28 mouse cellular contexts compared by ENCODE assay signal in genomic region chr9:122998406-122999192, GRCm38 (mm10). TPM values are rescaled to one million over a fixed set of nuclear protein-coding genes. Genes with fewer than 3 reads are reported as not detected.
DNase-seq lines count a peak whose midpoint lies in the region; ATAC-seq and TF ChIP-seq lines count a peak whose summit lies in the region.
"Had no signal": no experiment of that assay in that cellular context is flagged by ENCODE, and none has a peak within 500 bp of the region (broad histone marks: within the 10 kb centered on the region; RNA-seq: fewer than 3 reads in every experiment).

No protein-coding gene starts in this region.

- TF ChIP-seq CTCF in thymus, adult 2 months (IDR thresholded peaks at IDR 0.05; ENCODE audit: borderline replicate concordance, control insufficient read depth, extremely low read depth, insufficient read depth, low read length, poor library complexity) = no peak
- no peak for TF ChIP-seq CTCF in intestine, postnatal 0 days (IDR thresholded peaks at IDR 0.05; ENCODE audit: low read depth)

- no peak for TF ChIP-seq POLR2A in thymus, adult 2 months (IDR thresholded peaks at IDR 0.05; ENCODE audit: control insufficient read depth, extremely low read depth, insufficient read depth, low read length, poor library complexity)

- H3K4me3 ChIP-seq in thymus, adult 2 months (ENCODE audit: control insufficient read depth, insufficient read depth, low read length) = no peak overlapping the region
- H3K4me3 ChIP-seq in intestine, postnatal 0 days (ENCODE audit: low read depth, low read length) = no peak overlapping the region
- H3K4me3 ChIP-seq: erythroblast, embryonic 14.5 days; forebrain, embryonic 12.5 days; intestine, embryonic 15.5 days; limb, embryonic 13.5 days; lung, embryonic 15.5 days; midbrain, embryonic 13.5 days; stomach, embryonic 15.5 days had no signal

- peaks cover 67% of the 10 kb centered on the region for H3K36me3 ChIP-seq in thymus, adult 2 months (ENCODE audit: control insufficient read depth, insufficient read depth, low read length)
- H3K36me3 ChIP-seq in intestine, postnatal 0 days (ENCODE audit: control insufficient read depth, insufficient read depth) = peaks cover 42% of the 10 kb centered on the region

- H3K27me3 ChIP-seq in thymus, adult 2 months (ENCODE audit: control insufficient read depth, insufficient read depth, low read length) = no peaks in the 10 kb centered on the region
- no peaks in the 10 kb centered on the region for H3K27me3 ChIP-seq in intestine, postnatal 0 days (replicated peaks; ENCODE audit: control insufficient read depth, insufficient read depth, low read length)
- H3K27me3 ChIP-seq: forebrain, embryonic 12.5 days; intestine, embryonic 15.5 days; limb, embryonic 13.5 days; lung, embryonic 15.5 days; midbrain, embryonic 13.5 days; Patski; stomach, embryonic 15.5 days had no signal

- no peak overlapping the region for H3K9ac ChIP-seq in intestine, postnatal 0 days (ENCODE audit: low read depth, low read length)
- H3K9ac ChIP-seq: forebrain, embryonic 12.5 days; hindbrain, embryonic 14.5 days; intestine, embryonic 15.5 days; limb, embryonic 13.5 days; lung, embryonic 15.5 days; midbrain, embryonic 13.5 days; stomach, embryonic 15.5 days had no signal

- H3K27ac ChIP-seq in thymus, adult 2 months (ENCODE audit: control insufficient read depth, insufficient read depth, low read length) = peak overlapping the region; percentile 16; the same call in 1 of the 2 replicates
- no peak overlapping the region for H3K27ac ChIP-seq in intestine, postnatal 0 days (ENCODE audit: low read depth, low read length)
- H3K27ac ChIP-seq: forebrain, embryonic 12.5 days; hindbrain, embryonic 14.5 days; intestine, embryonic 15.5 days; kidney, postnatal 0 days; limb, embryonic 13.5 days; lung, embryonic 15.5 days; midbrain, embryonic 13.5 days; stomach, embryonic 15.5 days had no signal

- WGBS in thymus, adult 2 months = 20% methylated on average over 10 of the region's 10 CpGs
- WGBS in intestine, postnatal 0 days = 93% methylated on average over 10 of the region's 10 CpGs

- no peaks in the 10 kb centered on the region for H3K9me3 ChIP-seq in intestine, postnatal 0 days (ENCODE audit: control insufficient read depth)
- H3K9me3 ChIP-seq: forebrain, embryonic 12.5 days; intestine, embryonic 15.5 days; limb, embryonic 13.5 days; lung, embryonic 15.5 days; midbrain, embryonic 13.5 days; stomach, embryonic 15.5 days had no signal

- H3K4me2 ChIP-seq in intestine, postnatal 0 days (replicated peaks; ENCODE audit: low read depth) = no peak overlapping the region
- H3K4me2 ChIP-seq: forebrain, embryonic 12.5 days; hindbrain, embryonic 14.5 days; intestine, embryonic 15.5 days; limb, embryonic 13.5 days; liver, embryonic 11.5 days; lung, embryonic 15.5 days; midbrain, embryonic 13.5 days; stomach, embryonic 15.5 days had no signal

- ATAC-seq in common myeloid progenitor, adult 5-6 weeks (replicated peaks; ENCODE audit: low read depth, poor library complexity, severe bottlenecking) = peak; percentile 84
- ATAC-seq in megakaryocyte progenitor cell, adult 5-6 weeks (replicated peaks; ENCODE audit: poor library complexity) = 0 out of 2 replicates have a peak, but pooled peaks have one; percentile 9
- ATAC-seq in intestine, postnatal 0 days = no peak
- ATAC-seq: intestine, embryonic 15.5 days; midbrain, embryonic 13.5 days; Patski had no signal

- H3K4me1 ChIP-seq in thymus, adult 2 months (replicated peaks; ENCODE audit: control insufficient read depth, insufficient read depth, low read length) = peaks cover 3% of the 10 kb centered on the region; the same call in 1 of the 2 replicates
- H3K4me1 ChIP-seq in intestine, postnatal 0 days (replicated peaks; ENCODE audit: control insufficient read depth, insufficient read depth, low read length) = no peaks in the 10 kb centered on the region
- H3K4me1 ChIP-seq: forebrain, embryonic 12.5 days; intestine, embryonic 15.5 days; limb, embryonic 13.5 days; lung, embryonic 15.5 days; midbrain, embryonic 13.5 days; stomach, embryonic 15.5 days had no signal

- DNase-seq in thymus, adult 2 months = no peak
- DNase-seq in thymus, adult 18-20 months = no peak
- no peak for DNase-seq in right cerebral cortex, adult 18-20 months
- DNase-seq in adrenal gland, postnatal 25 days = no peak
- DNase-seq in layer of hippocampus, postnatal 36 days = no peak
- DNase-seq: adrenal gland, postnatal 14 days; cerebellum, adult 11-12 months; cerebellum, adult 9-11 months; gastrocnemius, postnatal 10 days; heart, postnatal 36 days; kidney, adult 8-10 months; right cerebral cortex, postnatal 14 days; thymus, postnatal 25 days had no signal

RNA-seq across cellular contexts. Expression of gene Tmem42, which starts 22.5 kb away (rescaled TPM):
- 15.7 and 18.5 TPM in 2 replicates for polyA plus RNA-seq in thymus, adult 2 months (2012; rRNA removed)
- total RNA-seq in common myeloid progenitor, adult 5-6 weeks (2017) = 10.7 and 11.3 TPM in 2 replicates
- 12.7 and 15.7 TPM in 2 replicates for total RNA-seq in megakaryocyte progenitor cell, adult 5-6 weeks (2015)
- 8.5 and 8.7 TPM in 2 replicates for total RNA-seq in megakaryocyte progenitor cell, adult 5-6 weeks (2017)
- total RNA-seq in adrenal gland, postnatal 25 days (2021) = 21.7 and 25.2 TPM in 2 replicates
- total RNA-seq in layer of hippocampus, postnatal 36 days (2021) = 10 to 100 TPM; 21.9 to 22.7 TPM
- polyA plus RNA-seq in intestine, postnatal 0 days (2015; fragmentation: Nextera tagmentation; extraction: Ambion mirVana) = 25.9 and 26.2 TPM in 2 replicates

RNA-seq across cellular contexts. Expression of gene Tgm4, which starts 35.9 kb away (rescaled TPM):
- polyA plus RNA-seq in thymus, adult 2 months (2012; rRNA removed) = 0.18 and 0.36 TPM in 2 replicates
- total RNA-seq in common myeloid progenitor, adult 5-6 weeks (2017) = 0.09 TPM in 1 of 2 replicates, not detected in the other
- not detected in 2 replicates for total RNA-seq in megakaryocyte progenitor cell, adult 5-6 weeks (2015)
- total RNA-seq in megakaryocyte progenitor cell, adult 5-6 weeks (2017) = 0.04 TPM in 1 of 2 replicates, not detected in the other
- total RNA-seq in adrenal gland, postnatal 25 days (2021) = 0.86 and 2.1 TPM in 2 replicates
- 1 to 10 TPM; 1.9 to 2.9 TPM for total RNA-seq in layer of hippocampus, postnatal 36 days (2021)
- 0.21 TPM in 1 of 2 replicates, not detected in the other for polyA plus RNA-seq in intestine, postnatal 0 days (2015; fragmentation: Nextera tagmentation; extraction: Ambion mirVana)
- total RNA-seq: heart, postnatal 36 days had no signal
- polyA plus RNA-seq: kidney, postnatal 0 days; small intestine, adult 2 months had no signal

RNA-seq across cellular contexts. Expression of gene Kif15, which starts 47.8 kb away (rescaled TPM):
- 40.1 and 62.8 TPM in 2 replicates for polyA plus RNA-seq in thymus, adult 2 months (2012; rRNA removed)
- total RNA-seq in common myeloid progenitor, adult 5-6 weeks (2017) = 249 and 348 TPM in 2 replicates
- 132 and 145 TPM in 2 replicates for total RNA-seq in megakaryocyte progenitor cell, adult 5-6 weeks (2015)
- 343 and 401 TPM in 2 replicates for total RNA-seq in megakaryocyte progenitor cell, adult 5-6 weeks (2017)
- total RNA-seq in adrenal gland, postnatal 25 days (2021) = 4.2 and 6.1 TPM in 2 replicates
- 1 to 10 TPM; 1.8 to 2.8 TPM for total RNA-seq in layer of hippocampus, postnatal 36 days (2021)
- 10.0 and 10.1 TPM in 2 replicates for polyA plus RNA-seq in intestine, postnatal 0 days (2015; fragmentation: Nextera tagmentation; extraction: Ambion mirVana)

RNA-seq across cellular contexts. Expression of gene 1110059G10Rik, which starts 47.8 kb away (rescaled TPM):
- polyA plus RNA-seq in thymus, adult 2 months (2012; rRNA removed) = 2.9 and 3.2 TPM in 2 replicates
- total RNA-seq in common myeloid progenitor, adult 5-6 weeks (2017) = 23.9 and 24.3 TPM in 2 replicates
- total RNA-seq in megakaryocyte progenitor cell, adult 5-6 weeks (2015) = 48.1 and 50.3 TPM in 2 replicates
- total RNA-seq in megakaryocyte progenitor cell, adult 5-6 weeks (2017) = 18.7 and 23.9 TPM in 2 replicates
- total RNA-seq in adrenal gland, postnatal 25 days (2021) = 17.9 and 28.3 TPM in 2 replicates
- total RNA-seq in layer of hippocampus, postnatal 36 days (2021) = 10 to 100 TPM; 20.3 to 20.7 TPM
- 51.3 and 55.9 TPM in 2 replicates for polyA plus RNA-seq in intestine, postnatal 0 days (2015; fragmentation: Nextera tagmentation; extraction: Ambion mirVana)

Comparison
In these comparisons a context has a peak if more than half of its experiments do, and no peak if none do; other contexts are left out.
1. RNA of gene Kif15, which starts 47.8 kb away (total RNA-seq): 132 to 401 TPM in megakaryocyte progenitor cell, adult 5-6 weeks and 249 to 348 TPM in common myeloid progenitor, adult 5-6 weeks; 4.2 to 6.1 TPM in adrenal gland, postnatal 25 days and 1.8 to 2.8 TPM in layer of hippocampus, postnatal 36 days; every median in the first group is over 10 times any median in the second.